In the genomic region with DNA sequence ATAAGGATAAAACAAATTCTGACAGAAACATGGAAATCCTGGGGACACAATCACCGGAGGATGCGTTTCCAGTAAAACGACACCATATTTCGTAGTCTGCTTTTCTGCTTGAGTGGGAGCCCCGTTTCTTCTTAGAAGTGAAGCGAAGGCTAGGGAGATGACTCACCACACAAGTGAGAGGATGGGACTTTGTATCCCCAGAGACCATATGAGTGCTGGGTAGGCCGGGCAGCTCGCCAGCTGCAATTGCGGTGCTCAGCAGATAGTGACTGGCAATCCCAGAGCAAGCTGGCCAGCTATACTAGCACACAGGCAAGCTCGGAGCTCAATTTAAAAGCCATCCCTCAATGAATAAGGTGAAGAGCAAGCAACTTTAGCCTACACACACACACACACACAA, we compare ENCODE assay signal across 11 mouse cellular contexts. TPM values are rescaled to one million over a fixed set of nuclear protein-coding genes. Genes with fewer than 3 reads are reported as not detected.
DNase-seq lines count a peak whose midpoint lies in the region; ATAC-seq lines count a peak whose summit lies in the region.
"Had no signal": no experiment of that assay in that cellular context is flagged by ENCODE, and none has a peak within 500 bp of the region (broad histone marks: within the 10 kb centered on the region; RNA-seq: fewer than 3 reads in every experiment).

No protein-coding gene starts in this region.

- H3K4me3 ChIP-seq in intestine, embryonic 15.5 days (replicated peaks): no peak overlapping the region
- H3K4me3 ChIP-seq: neural tube, embryonic 12.5 days had no signal

- H3K27me3 ChIP-seq in intestine, embryonic 15.5 days (replicated peaks): no peaks in the 10 kb centered on the region
- H3K27me3 ChIP-seq: neural tube, embryonic 12.5 days had no signal

- H3K4me1 ChIP-seq in intestine, embryonic 15.5 days (replicated peaks): no peaks in the 10 kb centered on the region
- H3K4me1 ChIP-seq: neural tube, embryonic 12.5 days had no signal

- no peaks in the 10 kb centered on the region for H3K9me3 ChIP-seq in intestine, embryonic 15.5 days
- H3K9me3 ChIP-seq: neural tube, embryonic 12.5 days had no signal

- H3K9ac ChIP-seq in intestine, embryonic 15.5 days: no peak overlapping the region
- H3K9ac ChIP-seq: neural tube, embryonic 12.5 days had no signal

- WGBS in intestine, embryonic 15.5 days: 85% methylated on average over 10 of the region's 10 CpGs

- H3K36me3 ChIP-seq in intestine, embryonic 15.5 days: no peaks in the 10 kb centered on the region
- H3K36me3 ChIP-seq: neural tube, embryonic 12.5 days had no signal

- peak; percentile 37 for DNase-seq in layer of hippocampus, adult 11-12 months (ENCODE audit: low spot score)
- DNase-seq in layer of hippocampus, adult 9-10 months (ENCODE audit: low spot score): no peak
- peak; percentile 69 to 77 for DNase-seq in left cerebral cortex, adult 18-20 months (ENCODE audit: low spot score in 2 of 2)
- DNase-seq in telencephalon, adult 2 months (ENCODE audit: low read depth, low spot score): peak; percentile 72
- DNase-seq in urinary bladder, adult 2 months (ENCODE audit: low spot score): no peak
- no peak for DNase-seq in adrenal gland, adult 8-10 months
- no peak for DNase-seq in cerebellum, adult 11 months

- peak; percentile 47; the same call in 1 of the 2 replicates for ATAC-seq in intestine, embryonic 15.5 days
- ATAC-seq: lung, postnatal 0 days had no signal

- H3K27ac ChIP-seq in intestine, embryonic 15.5 days: no peak overlapping the region
- H3K27ac ChIP-seq: kidney, postnatal 0 days; neural tube, embryonic 12.5 days had no signal

- H3K4me2 ChIP-seq in intestine, embryonic 15.5 days (replicated peaks): no peak overlapping the region
- H3K4me2 ChIP-seq: neural tube, embryonic 12.5 days had no signal

RNA-seq across cellular contexts. Expression of a gene that starts 50.3 kb away (rescaled TPM):
- polyA plus RNA-seq in intestine, embryonic 15.5 days (2015; fragmentation: Nextera tagmentation; extraction: Ambion mirVana): 6.5 and 7.0 TPM in 2 replicates
- 100 to 1,000 TPM; 521 to 526 TPM for total RNA-seq in left cerebral cortex, adult 18-20 months (2021)
- polyA plus RNA-seq in urinary bladder, adult 2 months (2012; rRNA removed): 0.29 and 0.45 TPM in 2 replicates
- total RNA-seq in adrenal gland, adult 8-10 months (2022): 10 to 100 TPM in 3 of 4 experiments, 1 to 10 TPM in 1; 7.6 to 15.2 (median 11.3) TPM

Comparison
In these comparisons a context has a peak if more than half of its experiments do, and no peak if none do; other contexts are left out.
1. DNase-seq: peak in layer of hippocampus, adult 11-12 months (single experiment), left cerebral cortex, adult 18-20 months (2 of 2) and telencephalon, adult 2 months (single experiment); none in layer of hippocampus, adult 9-10 months (single experiment), urinary bladder, adult 2 months (single experiment), adrenal gland, adult 8-10 months (single experiment) and cerebellum, adult 11 months (single experiment).
2. RNA of a gene that starts 50.3 kb away (total RNA-seq): 521 to 526 TPM in left cerebral cortex, adult 18-20 months; 7.6 to 15.2 TPM in adrenal gland, adult 8-10 months; every median in the first group is over 10 times any median in the second.